Mouse (Mus musculus): ENCODE measurements around the gene Epb41l5.

The Epb41l5 gene

GRCm38 (mm10) chr1:119503181-119503580 is 145.6 kb downstream of the Epb41l5 start:
- DNase-seq (ENCODE audit: low read depth in 2 of 2, low spot score in 2 of 2), result no peak

- DNase-seq (ENCODE audit: low read depth in 2 of 2, low spot score in 2 of 2), result no peak
These were observed 146.1 kb downstream of the Epb41l5 start for GRCm38 (mm10) chr1:119502729-119503128.

- no peak for DNase-seq (ENCODE audit: low read depth in 2 of 2, low spot score in 2 of 2)
These were observed 146.9 kb downstream of the Epb41l5 start for GRCm38 (mm10) chr1:119501881-119502280.

GRCm38 (mm10) chr1:119499456-119499855 is 149.3 kb downstream of the Epb41l5 start:
- no peak for DNase-seq (ENCODE audit: low read depth in 2 of 2, low spot score in 2 of 2)

DNA sequence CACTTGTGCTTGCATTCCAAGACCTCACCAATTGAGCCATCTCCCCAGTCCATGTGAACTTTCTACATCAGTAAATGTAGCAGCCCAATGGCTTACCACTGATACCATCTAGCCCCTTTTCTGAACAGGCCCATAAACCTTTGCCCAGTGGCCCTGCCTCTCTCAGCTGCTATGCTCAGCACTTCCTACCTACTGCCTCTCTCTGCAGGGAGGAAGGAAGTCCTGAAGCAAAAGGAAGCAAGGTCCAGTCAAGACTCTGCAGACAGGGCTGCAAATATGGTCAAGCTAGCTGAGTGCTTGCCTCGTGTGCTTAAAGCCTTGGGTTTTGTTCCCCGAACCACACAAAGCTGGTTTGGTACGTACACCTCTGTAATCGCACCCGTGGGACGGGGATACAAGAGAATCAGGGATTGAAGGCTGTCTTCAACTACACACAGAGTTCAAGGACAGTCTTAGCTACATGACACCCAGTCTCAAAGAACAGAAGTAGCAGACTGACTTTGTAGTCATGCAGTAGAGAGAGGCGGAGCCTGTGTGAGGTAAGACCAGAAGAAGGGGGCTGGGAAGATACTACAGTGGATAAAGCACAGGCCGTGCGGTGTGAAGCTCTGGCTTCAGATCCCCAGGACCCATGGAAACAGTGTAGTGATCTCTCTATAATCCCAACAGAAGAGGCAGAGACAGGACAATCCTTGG is 150.1 kb downstream of the Epb41l5 start:
- DNase-seq (ENCODE audit: low read depth in 2 of 2, low spot score in 2 of 2), result no peak

DNA sequence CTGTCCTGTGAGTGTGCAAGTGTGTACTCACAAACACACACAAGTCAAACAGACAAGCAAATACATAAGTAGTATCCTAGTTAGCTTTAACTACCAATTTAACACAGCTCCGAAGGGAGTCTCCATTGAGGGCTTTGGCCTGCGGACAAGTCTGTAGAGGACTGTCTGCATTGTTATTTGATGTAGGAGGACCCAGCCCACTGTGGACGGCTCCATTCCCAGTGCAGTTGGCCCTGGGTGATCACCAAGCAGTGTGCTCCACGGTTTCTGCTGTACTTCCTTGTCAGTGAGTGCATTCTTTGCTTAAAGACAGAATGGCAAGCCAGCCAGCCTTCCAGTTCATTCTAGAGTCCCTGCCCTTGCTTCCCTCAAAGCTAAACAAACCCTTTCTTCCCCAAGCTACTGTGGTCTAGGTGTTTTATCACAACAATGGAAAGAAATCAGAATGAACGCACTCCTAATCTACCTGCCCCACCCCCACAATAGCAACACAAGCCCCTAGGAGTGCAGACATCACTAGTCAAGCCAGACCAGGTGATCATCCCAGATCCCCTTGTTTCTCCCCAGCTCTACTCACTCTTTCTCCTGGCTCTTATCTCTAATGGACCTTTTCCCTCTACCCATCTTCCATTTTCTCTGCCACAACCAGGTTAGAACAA is 151.3 kb downstream of the Epb41l5 start:
- DNase-seq (ENCODE audit: low read depth in 2 of 2, low spot score in 2 of 2), result no peak

DNA sequence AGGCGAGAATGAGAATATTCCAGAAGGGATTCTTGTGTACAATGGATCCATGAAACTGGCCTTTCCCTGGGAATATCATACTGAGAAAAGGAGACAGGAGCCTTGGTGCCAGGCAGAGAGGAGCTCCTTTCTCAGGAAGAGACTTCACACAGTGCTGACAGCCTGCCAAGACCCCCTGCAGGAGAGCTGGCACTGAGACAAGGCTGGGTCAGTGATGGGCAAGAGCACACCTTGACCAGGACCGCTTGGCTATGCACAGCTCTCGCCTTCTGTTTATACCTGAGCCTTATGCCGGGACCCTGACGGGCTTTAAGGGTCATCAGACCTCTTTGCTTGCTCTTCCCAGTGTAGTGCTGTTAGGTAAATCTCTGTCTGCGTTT is 153.4 kb downstream of the Epb41l5 start:
- no peak for DNase-seq (ENCODE audit: low read depth in 2 of 2, low spot score in 2 of 2)
